Comparison of ENCODE assay signal across 10 mouse cellular contexts in genomic region chr10:128247020-128247732, GRCm38 (mm10). TPM values are rescaled to one million over a fixed set of nuclear protein-coding genes. Genes with fewer than 3 reads are reported as not detected.
DNase-seq lines count a peak whose midpoint lies in the region; ATAC-seq and TF ChIP-seq lines count a peak whose summit lies in the region.
"Had no signal": no experiment of that assay in that cellular context is flagged by ENCODE, and none has a peak within 500 bp of the region (broad histone marks: within the 10 kb centered on the region; RNA-seq: fewer than 3 reads in every experiment).

No protein-coding gene starts in this region.

- no peak overlapping the region for H3K4me3 ChIP-seq in ES-Bruce4 (ENCODE audit: low read depth, low read length)
- peak overlapping the region; percentile 33 for H3K4me3 ChIP-seq in heart, postnatal 0 days (ENCODE audit: low read depth, low read length)
- H3K4me3 ChIP-seq in liver, embryonic 16.5 days (ENCODE audit: low read depth, low read length) = no peak overlapping the region
- H3K4me3 ChIP-seq: neural tube, embryonic 12.5 days had no signal

- no peaks in the 10 kb centered on the region for H3K27me3 ChIP-seq in ES-Bruce4 (ENCODE audit: control insufficient read depth, insufficient read depth, low read length, poor library complexity, severe bottlenecking)
- no peaks in the 10 kb centered on the region for H3K27me3 ChIP-seq in heart, postnatal 0 days (ENCODE audit: control insufficient read depth, insufficient read depth, low read length)
- H3K27me3 ChIP-seq in liver, embryonic 16.5 days (ENCODE audit: control insufficient read depth, insufficient read depth, low read depth, low read length) = no peaks in the 10 kb centered on the region
- H3K27me3 ChIP-seq: neural tube, embryonic 12.5 days had no signal

- peak overlapping the region; percentile 49 for H3K4me2 ChIP-seq in heart, postnatal 0 days (ENCODE audit: low read depth, low read length)
- H3K4me2 ChIP-seq in liver, embryonic 16.5 days (ENCODE audit: low read depth, low read length) = no peak overlapping the region
- H3K4me2 ChIP-seq: neural tube, embryonic 12.5 days had no signal

- TF ChIP-seq EP300 in ES-Bruce4 (IDR thresholded peaks at IDR 0.05; ENCODE audit: insufficient read depth, low read depth, low read length) = peak; percentile 48; the same call in 1 of the 2 replicates
- TF ChIP-seq EP300 in heart, postnatal 0 days (IDR thresholded peaks at IDR 0.05; ENCODE audit: low read depth) = peak; percentile 76

- H3K36me3 ChIP-seq in ES-Bruce4 (ENCODE audit: control insufficient read depth, insufficient read depth, low read length, poor library complexity, severe bottlenecking) = peaks cover 55% of the 10 kb centered on the region
- peaks cover 44% of the 10 kb centered on the region for H3K36me3 ChIP-seq in heart, postnatal 0 days (replicated peaks; ENCODE audit: control insufficient read depth, insufficient read depth, low read length)
- peaks cover 77% of the 10 kb centered on the region for H3K36me3 ChIP-seq in liver, embryonic 16.5 days (ENCODE audit: control insufficient read depth, insufficient read depth)

- no peaks in the 10 kb centered on the region for H3K4me1 ChIP-seq in ES-Bruce4 (ENCODE audit: control insufficient read depth, insufficient read depth, low read length)
- peaks cover 12% of the 10 kb centered on the region; the same call in 1 of the 2 replicates for H3K4me1 ChIP-seq in heart, postnatal 0 days (ENCODE audit: control insufficient read depth, insufficient read depth)
- no peaks in the 10 kb centered on the region for H3K4me1 ChIP-seq in liver, embryonic 16.5 days (ENCODE audit: control insufficient read depth, low read depth, low read length)
- H3K4me1 ChIP-seq: neural tube, embryonic 12.5 days had no signal

- H3K27ac ChIP-seq in ES-Bruce4 (ENCODE audit: insufficient read depth, low read length) = peak overlapping the region; percentile 88
- peak overlapping the region; percentile 84 for H3K27ac ChIP-seq in heart, postnatal 0 days (ENCODE audit: low read depth)
- H3K27ac ChIP-seq in liver, embryonic 16.5 days (ENCODE audit: low read length) = 0 out of 2 replicates have a peak overlapping the region, but pooled peaks have one; percentile 35

- no peaks in the 10 kb centered on the region for H3K9me3 ChIP-seq in ES-Bruce4 (replicated peaks; ENCODE audit: control insufficient read depth, insufficient read depth, low read length, poor library complexity, severe bottlenecking)
- no peaks in the 10 kb centered on the region for H3K9me3 ChIP-seq in heart, postnatal 0 days (replicated peaks; ENCODE audit: control insufficient read depth, low read length)
- no peaks in the 10 kb centered on the region for H3K9me3 ChIP-seq in liver, embryonic 16.5 days (replicated peaks; ENCODE audit: control insufficient read depth, low read length)
- H3K9me3 ChIP-seq: neural tube, embryonic 12.5 days had no signal

- DNase-seq in R1 (ENCODE audit: low read depth, low spot score) = peak; percentile 92
- DNase-seq in heart, postnatal 0 days (ENCODE audit: low spot score) = peak; percentile 83
- DNase-seq in Muller cell, postnatal 12 days (ENCODE audit: inconsistent ontology term) = no peak
- DNase-seq in layer of hippocampus, adult 9-10 months (ENCODE audit: low spot score) = no peak
- no peak for DNase-seq in spleen, postnatal 10 days (ENCODE audit: low spot score in 2 of 2)

- ATAC-seq in heart, postnatal 0 days (ENCODE audit: insufficient read depth, low read depth) = peak; percentile 68
- ATAC-seq in liver, embryonic 16.5 days (ENCODE audit: low read depth) = 0 out of 2 replicates have a peak, but pooled peaks have one; percentile 25

- 66% methylated on average over 17 of the region's 17 CpGs for WGBS in heart, postnatal 0 days
- 86% methylated on average over 17 of the region's 17 CpGs for WGBS in liver, embryonic 16.5 days (ENCODE audit: insufficient replicate concordance)

- TF ChIP-seq CTCF in ES-Bruce4 (IDR thresholded peaks at IDR 0.05; ENCODE audit: low read depth, low read length) = no peak
- no peak for TF ChIP-seq CTCF in heart, postnatal 0 days (IDR thresholded peaks at IDR 0.05; ENCODE audit: low read depth)

- no peak overlapping the region for H3K9ac ChIP-seq in ES-Bruce4 (ENCODE audit: low read depth, poor library complexity, severe bottlenecking)
- H3K9ac ChIP-seq in heart, postnatal 0 days (replicated peaks; ENCODE audit: low read depth, low read length) = no peak overlapping the region
- H3K9ac ChIP-seq in liver, embryonic 16.5 days (ENCODE audit: low read depth, low read length) = no peak overlapping the region
- H3K9ac ChIP-seq: neural tube, embryonic 12.5 days had no signal

- no peak for TF ChIP-seq POLR2A in ES-Bruce4 (IDR thresholded peaks at IDR 0.05; ENCODE audit: insufficient read depth, low read length)

RNA-seq across cellular contexts. Expression of gene Apon, which starts 6.7 kb away (rescaled TPM):
- polyA plus RNA-seq in ES-Bruce4 (2011; ENCODE audit: insufficient read depth, insufficient read length, low read depth, missing spikeins) = 0.43 TPM in 1 of 2 replicates, not detected in the other
- total RNA-seq in heart, postnatal 0 days (2014; rRNA removed; ENCODE audit: low replicate concordance) = not detected in 2 replicates
- 0.14 TPM in 1 of 2 replicates, not detected in the other for polyA plus RNA-seq in heart, postnatal 0 days (2015; fragmentation: Nextera tagmentation; extraction: Ambion mirVana)
- polyA plus RNA-seq in liver, embryonic 16.5 days (2015; fragmentation: Nextera tagmentation; extraction: Ambion mirVana) = 1.4 and 1.9 TPM in 2 replicates
- total RNA-seq: hematopoietic stem cell, adult 5-6 weeks had no signal

RNA-seq across cellular contexts. Expression of gene Timeless, which starts 15.3 kb away (rescaled TPM):
- 57.7 and 64.1 TPM in 2 replicates for polyA plus RNA-seq in ES-Bruce4 (2011; ENCODE audit: insufficient read depth, insufficient read length, low read depth, missing spikeins)
- total RNA-seq in heart, postnatal 0 days (2014; rRNA removed; ENCODE audit: low replicate concordance) = 7.9 and 15.2 TPM in 2 replicates
- polyA plus RNA-seq in heart, postnatal 0 days (2015; fragmentation: Nextera tagmentation; extraction: Ambion mirVana) = 10.5 and 11.1 TPM in 2 replicates
- polyA plus RNA-seq in liver, embryonic 16.5 days (2015; fragmentation: Nextera tagmentation; extraction: Ambion mirVana) = 23.5 and 23.6 TPM in 2 replicates

RNA-seq across cellular contexts. Expression of gene Apof, which starts 21.3 kb away (rescaled TPM):
- polyA plus RNA-seq in ES-Bruce4 (2011; ENCODE audit: insufficient read depth, insufficient read length, low read depth, missing spikeins) = not detected in 2 replicates
- not detected in 2 replicates for total RNA-seq in heart, postnatal 0 days (2014; rRNA removed; ENCODE audit: low replicate concordance)
- not detected in 2 replicates for polyA plus RNA-seq in heart, postnatal 0 days (2015; fragmentation: Nextera tagmentation; extraction: Ambion mirVana)
- polyA plus RNA-seq in liver, embryonic 16.5 days (2015; fragmentation: Nextera tagmentation; extraction: Ambion mirVana) = 212 and 253 TPM in 2 replicates
- total RNA-seq: hematopoietic stem cell, adult 5-6 weeks had no signal
- polyA plus RNA-seq: neural tube, embryonic 12.5 days had no signal

RNA-seq across cellular contexts. Expression of gene Mip, which starts 21.5 kb away (rescaled TPM):
- 0.37 and 0.62 TPM in 2 replicates for polyA plus RNA-seq in ES-Bruce4 (2011; ENCODE audit: insufficient read depth, insufficient read length, low read depth, missing spikeins)
- not detected in 2 replicates for total RNA-seq in heart, postnatal 0 days (2014; rRNA removed; ENCODE audit: low replicate concordance)
- not detected in 2 replicates for polyA plus RNA-seq in heart, postnatal 0 days (2015; fragmentation: Nextera tagmentation; extraction: Ambion mirVana)
- 0.05 TPM in 1 of 2 replicates, not detected in the other for polyA plus RNA-seq in liver, embryonic 16.5 days (2015; fragmentation: Nextera tagmentation; extraction: Ambion mirVana)
- total RNA-seq: adrenal gland, postnatal 36 days had no signal
- polyA plus RNA-seq: neural tube, embryonic 12.5 days had no signal

RNA-seq across cellular contexts. Expression of gene Stat2, which starts 23.2 kb away (rescaled TPM):
- polyA plus RNA-seq in ES-Bruce4 (2011; ENCODE audit: insufficient read depth, insufficient read length, low read depth, missing spikeins) = 29.7 and 35.9 TPM in 2 replicates
- total RNA-seq in heart, postnatal 0 days (2014; rRNA removed; ENCODE audit: low replicate concordance) = 8.2 and 10.0 TPM in 2 replicates
- polyA plus RNA-seq in heart, postnatal 0 days (2015; fragmentation: Nextera tagmentation; extraction: Ambion mirVana) = 6.0 and 6.2 TPM in 2 replicates
- polyA plus RNA-seq in liver, embryonic 16.5 days (2015; fragmentation: Nextera tagmentation; extraction: Ambion mirVana) = 7.8 and 9.5 TPM in 2 replicates

Comparison
In these comparisons a context has a peak if more than half of its experiments do, and no peak if none do; other contexts are left out.
1. H3K27ac ChIP-seq: peak in every context shown above with its lines; median percentile 88 in ES-Bruce4; 84 in heart, postnatal 0 days; 35 in liver, embryonic 16.5 days.
2. DNase-seq: peak in R1 (single experiment) and heart, postnatal 0 days (single experiment); none in Muller cell, postnatal 12 days (single experiment), layer of hippocampus, adult 9-10 months (single experiment) and spleen, postnatal 10 days (0 of 2).
3. RNA of gene Apof, which starts 21.3 kb away (polyA plus RNA-seq): 212 to 253 TPM in liver, embryonic 16.5 days; not detected in heart, postnatal 0 days and not detected in ES-Bruce4; every median in the first group is over 100 times any median in the second.